ENCODE assay signal across 18 mouse cellular contexts in the genomic region with DNA sequence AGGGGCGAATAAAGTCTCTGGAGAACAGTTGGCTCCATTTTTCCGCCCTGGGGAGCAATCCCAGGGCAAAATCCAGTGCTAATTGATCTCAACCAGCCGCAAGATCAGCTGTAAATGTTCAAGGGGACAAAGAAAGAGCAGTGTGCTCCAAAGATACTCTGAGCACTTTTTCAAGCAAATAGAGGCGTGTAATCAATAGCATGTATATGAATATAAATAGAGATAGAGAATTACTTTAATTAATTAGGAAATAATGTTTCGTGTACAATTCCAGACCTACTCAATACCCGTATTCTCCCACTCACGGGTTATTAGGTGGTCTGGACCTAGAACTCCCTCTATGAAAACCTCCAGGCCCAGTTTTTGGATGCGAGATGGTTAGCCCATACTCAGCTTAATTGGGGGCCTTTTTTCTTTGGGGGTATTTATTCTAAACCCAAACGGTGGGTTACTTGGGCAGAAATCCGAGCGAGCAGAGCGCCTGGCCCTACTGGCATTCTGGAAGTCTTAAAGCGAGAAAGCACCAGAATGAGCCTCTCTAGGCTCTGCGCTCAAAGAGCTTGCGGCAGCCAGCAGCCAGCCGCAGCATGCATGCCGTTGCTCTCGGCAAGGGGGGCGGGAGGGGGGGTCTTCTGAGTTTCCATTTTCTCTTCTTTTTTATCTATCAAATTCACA. TPM values are rescaled to one million over a fixed set of nuclear protein-coding genes. Genes with fewer than 3 reads are reported as not detected.
DNase-seq lines count a peak whose midpoint lies in the region; ATAC-seq and TF ChIP-seq lines count a peak whose summit lies in the region.
"Had no signal": no experiment of that assay in that cellular context is flagged by ENCODE, and none has a peak within 500 bp of the region (broad histone marks: within the 10 kb centered on the region; RNA-seq: fewer than 3 reads in every experiment).

No protein-coding gene starts in this region.

- 1% methylated on average over 19 of the region's 19 CpGs for WGBS in forebrain, embryonic 12.5 days

- H3K9me3 ChIP-seq in forebrain, embryonic 12.5 days, result no peaks in the 10 kb centered on the region

- H3K4me2 ChIP-seq in forebrain, embryonic 12.5 days, result peak overlapping the region; percentile 56

- H3K4me3 ChIP-seq in layer of hippocampus, adult 2 months, result peak overlapping the region; percentile 89
- peak overlapping the region; percentile 92 for H3K4me3 ChIP-seq in forebrain, embryonic 12.5 days (replicated peaks)

- H3K36me3 ChIP-seq in forebrain, embryonic 12.5 days (replicated peaks), result no peaks in the 10 kb centered on the region

- DNase-seq in layer of hippocampus, adult 2 months (ENCODE audit: low spot score in 2 of 2), result peak in 1 of 2 experiments; percentile 25
- no peak for DNase-seq in layer of hippocampus, adult 8-10 months (ENCODE audit: low spot score in 2 of 2)
- DNase-seq in right cerebral cortex, adult 2 months (ENCODE audit: low spot score in 2 of 2), result peak; percentile 7 to 38
- DNase-seq in right cerebral cortex, postnatal 36 days (ENCODE audit: low spot score in 2 of 2), result no peak
- DNase-seq in right cerebral cortex, postnatal 4 days, result peak; percentile 45
- DNase-seq in spleen, postnatal 36 days (ENCODE audit: low spot score in 2 of 2), result no peak
- DNase-seq: B cell, adult 2 months; cerebellum, adult 9-11 months; lung, postnatal 36 days; thymus, adult 18-20 months had no signal

- peaks cover 37% of the 10 kb centered on the region for H3K27me3 ChIP-seq in forebrain, embryonic 12.5 days

- H3K9ac ChIP-seq in forebrain, embryonic 12.5 days, result peak overlapping the region; percentile 82
- H3K9ac ChIP-seq: liver, embryonic 14.5 days had no signal

- peak overlapping the region; percentile 100 for H3K27ac ChIP-seq in layer of hippocampus, adult 2 months
- H3K27ac ChIP-seq in forebrain, embryonic 12.5 days, result peak overlapping the region; percentile 100
- H3K27ac ChIP-seq: kidney, postnatal 0 days; liver, embryonic 14.5 days had no signal

- H3K4me1 ChIP-seq in forebrain, embryonic 12.5 days, result peaks cover 16% of the 10 kb centered on the region

- ATAC-seq in forebrain, embryonic 12.5 days (ENCODE audit: low FRiP score), result no peak
- no peak for ATAC-seq in monocyte, adult 5-6 weeks (replicated peaks; ENCODE audit: insufficient number of reproducible peaks, low FRiP score, low TSS enrichment, poor library complexity, severe bottlenecking)
- ATAC-seq: hindbrain, embryonic 16.5 days had no signal

- no peak; the same call in 1 of the 2 replicates for TF ChIP-seq CTCF in layer of hippocampus, adult 2 months (conservative IDR thresholded peaks at IDR 0.05)

RNA-seq across cellular contexts. Expression of gene Foxg1, which starts 6.0 kb away (rescaled TPM):
- total RNA-seq in layer of hippocampus, adult 2 months (2021), result 100 to 1,000 TPM; 149 to 167 TPM
- total RNA-seq in layer of hippocampus, adult 8-10 months (2022), result 100 to 1,000 TPM; 124 to 133 (median 128) TPM
- polyA plus RNA-seq in forebrain, embryonic 12.5 days (2016; fragmentation: Nextera tagmentation; extraction: Ambion mirVana), result 59.7 and 68.4 TPM in 2 replicates
- total RNA-seq in monocyte, adult 5-6 weeks (2017), result not detected in 3 replicates
- total RNA-seq: granulocyte monocyte progenitor cell, adult 5-6 weeks had no signal
- polyA plus RNA-seq: hindbrain, embryonic 16.5 days; kidney, postnatal 0 days; liver, embryonic 14.5 days had no signal

RNA-seq across cellular contexts. Expression of gene Gm43517, which starts 8.5 kb away (rescaled TPM):
- total RNA-seq in layer of hippocampus, adult 2 months (2021), result 10 to 100 TPM; 11.7 to 12.8 TPM
- 10 to 100 TPM in 3 of 4 experiments, 1 to 10 TPM in 1; 6.2 to 16.4 (median 10.8) TPM for total RNA-seq in layer of hippocampus, adult 8-10 months (2022)
- polyA plus RNA-seq in forebrain, embryonic 12.5 days (2016; fragmentation: Nextera tagmentation; extraction: Ambion mirVana), result 1.9 and 2.2 TPM in 2 replicates
- total RNA-seq in monocyte, adult 5-6 weeks (2017), result not detected in 3 replicates
- total RNA-seq: ES-E14; granulocyte monocyte progenitor cell, adult 5-6 weeks had no signal
- polyA plus RNA-seq: heart, embryonic 16.5 days; hindbrain, embryonic 16.5 days; kidney, postnatal 0 days; liver, embryonic 14.5 days had no signal

Comparison
In these comparisons a context has a peak if more than half of its experiments do, and no peak if none do; other contexts are left out.
1. DNase-seq: peak in right cerebral cortex, adult 2 months (2 of 2) and right cerebral cortex, postnatal 4 days (single experiment); none in layer of hippocampus, adult 8-10 months (0 of 2), right cerebral cortex, postnatal 36 days (0 of 2) and spleen, postnatal 36 days (0 of 2).
2. RNA of gene Foxg1, which starts 6.0 kb away (total RNA-seq): 149 to 167 TPM in layer of hippocampus, adult 2 months and 124 to 133 TPM in layer of hippocampus, adult 8-10 months; not detected in monocyte, adult 5-6 weeks; every median in the first group is over 100 times any median in the second.